Mouse (Mus musculus): ENCODE results near the gene Megf11.

GRCm38 (mm10) chr9:64621499-64622296 is 236.3 kb downstream of the Megf11 start:
- no peak for TF ChIP-seq ZKSCAN1 (IDR thresholded peaks at IDR 0.05; ENCODE audit: low read depth, low read length)
- TF ChIP-seq JUND (IDR thresholded peaks at IDR 0.05; ENCODE audit: low read depth, low read length) = no peak
- TF ChIP-seq KAT2A (conservative IDR thresholded peaks at IDR 0.05; ENCODE audit: low read depth, low read length) = no peak
- TF ChIP-seq CTCF (IDR thresholded peaks at IDR 0.05 in 2 of 3, conservative IDR thresholded peaks at IDR 0.05 in 1 of 3; ENCODE audit: control insufficient read depth in 1 of 3, insufficient read depth in 1 of 3, low read depth in 2 of 3, low read length in 3 of 3, poor library complexity in 1 of 3, severe bottlenecking in 1 of 3) = no peak
- TF ChIP-seq GATA1 (IDR thresholded peaks at IDR 0.05; ENCODE audit: low read depth, low read length) = no peak
- TF ChIP-seq TCF12 (IDR thresholded peaks at IDR 0.05; ENCODE audit: low read depth, low read length) = no peak
- TF ChIP-seq EP300 (IDR thresholded peaks at IDR 0.05; ENCODE audit: low read depth in 1 of 2, low read length in 2 of 2) = no peak
- no peak for TF ChIP-seq HCFC1 (IDR thresholded peaks at IDR 0.05; ENCODE audit: low read depth, low read length)
- no peak for TF ChIP-seq MAX (IDR thresholded peaks at IDR 0.05; ENCODE audit: low read length)
- TF ChIP-seq ZNF384 (IDR thresholded peaks at IDR 0.05; ENCODE audit: low read depth, low read length) = no peak
